Mouse (Mus musculus) layer of hippocampus, adult 9-11 months (tissue): ENCODE data around the gene Olfr1330.
"Not testable (repeated sequence)": the region's sequence is repeated elsewhere in the genome, so short reads cannot be mapped to it uniquely, and the experiment has no call there.

ENCODE experiments used
- DNase-seq: peaks from one replicate; pipeline ENCODE4 v3.0.0; 2022

Olfr1330 gene

GRCm38 (mm10) chr4:118888297-118888696 is at the start of gene Olfr1330:
TSS of gene Olfr1330 (plus strand) at chr4:118888597.
- DNase-seq: no peak

GRCm38 (mm10) chr4:118861791-118862190 is 26.6 kb upstream of the Olfr1330 start:
- DNase-seq: no peak

- DNase-seq: peak; percentile 65
Observed at GRCm38 (mm10) chr4:118862704-118863103, 25.7 kb upstream of the Olfr1330 start.

GRCm38 (mm10) chr4:118864349-118864748 is 24.0 kb upstream of the Olfr1330 start, which contains the start of gene Olfr1331:
TSS of gene Olfr1331 (plus strand) at chr4:118864649.
- DNase-seq: no peak

GRCm38 (mm10) chr4:118867566-118867965 is 20.8 kb upstream of the Olfr1330 start:
- DNase-seq: no peak

GRCm38 (mm10) chr4:118901981-118902380 is 13.6 kb downstream of the Olfr1330 start:
- DNase-seq: no peak

GRCm38 (mm10) chr4:118917365-118917764 is 29.0 kb downstream of the Olfr1330 start, which contains the start of gene Olfr1329:
TSS of gene Olfr1329 (minus strand) at chr4:118917465.
- DNase-seq: not testable (repeated sequence)

- not testable (repeated sequence) for DNase-seq
Observed at GRCm38 (mm10) chr4:118931326-118931725, 42.9 kb downstream of the Olfr1330 start.

GRCm38 (mm10) chr4:118938512-118938911 is 50.1 kb downstream of the Olfr1330 start, which contains the start of gene Olfr1328:
TSS of gene Olfr1328 (minus strand) at chr4:118938612.
- no peak for DNase-seq
